Mouse (Mus musculus) kidney, embryonic 14.5 days (tissue): Measurements from ENCODE around the gene Zfp870. TPM values are rescaled to one million over a fixed set of nuclear protein-coding genes. Genes with fewer than 3 reads are reported as not detected.

ENCODE experiments used
- ATAC-seq: fragments of 200-750 bp; cut with Nextera tagmentation; 2 replicates; pipeline ENCODE4 v1.8.0; 2017; ENCODE audit warnings: moderate number of reproducible peaks, mild to moderate bottlenecking, moderate TSS enrichment, moderate library complexity; ENCODE audit not compliant: low FRiP score, low TSS enrichment
- H3K27ac ChIP-seq: fragments of 300-500 bp; sonication (generic); 2 replicates; pipeline ENCODE4 v1.5.1; 2014; ENCODE audit warnings: low read depth, mild to moderate bottlenecking, low read length, moderate library complexity, mixed read lengths
- H3K27me3 ChIP-seq: fragments of 300-500 bp; sonication (generic); 2 replicates; pipeline ENCODE4 v1.6.1; 2014; ENCODE audit warnings: mild to moderate bottlenecking, low read length; ENCODE audit not compliant: control insufficient read depth, insufficient read depth
- H3K36me3 ChIP-seq: fragments of 300-500 bp; sonication (generic); 2 replicates; pipeline ENCODE4 v1.6.1; 2014; ENCODE audit warnings: low read length, mixed read lengths; ENCODE audit not compliant: control insufficient read depth, insufficient read depth
- H3K4me1 ChIP-seq: fragments of 300-500 bp; sonication (generic); 2 replicates; pipeline ENCODE4 v1.6.1; 2014; ENCODE audit warnings: low read length, mixed read lengths; ENCODE audit not compliant: control insufficient read depth, insufficient read depth
- H3K4me2 ChIP-seq: fragments of 300-500 bp; sonication (generic); replicated peaks from 2 replicates; pipeline ENCODE4 v1.6.1; 2014; ENCODE audit warnings: low read depth, mild to moderate bottlenecking, low read length
- H3K4me3 ChIP-seq: fragments of 300-500 bp; sonication (generic); 2 replicates; pipeline ENCODE4 v1.5.1; 2014; ENCODE audit warnings: mild to moderate bottlenecking, low read length
- H3K9ac ChIP-seq: fragments of 300-500 bp; sonication (generic); 2 replicates; pipeline ENCODE4 v1.6.1; 2014; ENCODE audit warnings: low read depth, mild to moderate bottlenecking, low read length, moderate library complexity
- H3K9me3 ChIP-seq: fragments of 300-500 bp; sonication (generic); 2 replicates; pipeline ENCODE4 v1.6.1; 2016; ENCODE audit warnings: low read length; ENCODE audit not compliant: control insufficient read depth
- WGBS: fragments of 180-500 bp; shearing (Covaris S2); extraction: QIAGEN DNeasy Blood & Tissue Kit; methylation state at CpG from one replicate; pipeline ENCODE4 v1.1.7; 2014; 5-methylcytosine and 5-hydroxymethylcytosine counted together
- polyA plus RNA-seq: library from polyadenylated mRNA; unstranded; fragments of >200 nt; fragmentation: Nextera tagmentation; extraction: Ambion mirVana; gene quantifications from 2 replicates; pipeline ENCODE4 v1.2.1, GENCODE M21; 2014

The Zfp870 gene
- 5.8 and 8.9 TPM in 2 replicates for polyA plus RNA-seq

GRCm38 (mm10) chr17:32891239-32892180 lies at the start of gene Zfp870:
TSS of gene Zfp870 (minus strand) at chr17:32891642.
- Histone ChIP-seq H3K4me2 (peak within 1 kb of the TSS; percentile 66), H3K9ac (peak within 1 kb of the TSS; percentile 73), H3K9me3 (no peaks in the 10 kb centered on the region), H3K4me3 (peak within 1 kb of the TSS; percentile 65), H3K36me3 (no peaks in the 10 kb centered on the region), H3K27me3 (no peaks in the 10 kb centered on the region), H3K4me1 (peaks cover 6% of the 10 kb centered on the region; the same call in 1 of the 2 replicates), H3K27ac (peak within 1 kb of the TSS; percentile 71)
- WGBS, result 13% methylated on average over 33 of the region's 33 CpGs
- ATAC-seq, result peak; percentile 98

- H3K4me3 ChIP-seq, result no peak overlapping the region
- H3K27ac ChIP-seq, result no peak overlapping the region
- WGBS, result 80% methylated on average over 4 of the region's 4 CpGs
- ATAC-seq, result no peak
- H3K9me3 ChIP-seq, result no peaks in the 10 kb centered on the region
- no peaks in the 10 kb centered on the region for H3K27me3 ChIP-seq
- H3K4me2 ChIP-seq, result no peak overlapping the region
- no peak overlapping the region for H3K9ac ChIP-seq
- no peaks in the 10 kb centered on the region for H3K36me3 ChIP-seq
- H3K4me1 ChIP-seq, result no peaks in the 10 kb centered on the region
Measured at GRCm38 (mm10) chr17:32939831-32940230, 48.4 kb upstream of the Zfp870 start.

DNA sequence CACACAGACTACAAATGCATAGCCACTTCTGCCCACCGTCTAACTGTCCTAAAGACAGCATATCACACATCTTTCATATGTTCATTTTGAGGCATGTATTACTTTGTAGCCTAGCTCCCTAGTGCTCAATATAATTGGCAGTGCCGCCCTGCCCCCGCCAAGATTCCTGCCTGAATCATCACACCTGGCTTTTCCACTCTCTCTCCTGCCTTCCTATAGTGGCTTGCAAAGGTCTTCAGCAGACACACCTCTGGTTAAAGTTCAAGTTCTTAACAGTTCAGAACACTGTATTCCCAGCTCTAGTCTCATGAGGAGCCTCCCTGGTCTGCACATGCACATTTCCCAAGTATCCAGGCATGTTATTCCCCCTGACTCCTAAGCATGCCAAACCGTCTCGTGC lies 36.4 kb upstream of the Zfp870 start:
- Histone ChIP-seq H3K27ac (no peak overlapping the region), H3K9me3 (no peaks in the 10 kb centered on the region), H3K27me3 (no peaks in the 10 kb centered on the region), H3K4me2 (no peak overlapping the region), H3K4me1 (no peaks in the 10 kb centered on the region), H3K4me3 (no peak overlapping the region), H3K9ac (no peak overlapping the region), H3K36me3 (no peaks in the 10 kb centered on the region)
- 86% methylated on average over 5 of the region's 5 CpGs for WGBS
- no peak for ATAC-seq

GRCm38 (mm10) chr17:32924658-32925312 lies 33.3 kb upstream of the Zfp870 start:
- Histone ChIP-seq H3K4me2 (peak overlapping the region; percentile 54), H3K4me3 (peak overlapping the region; percentile 40), H3K27me3 (no peaks in the 10 kb centered on the region), H3K9ac (peak overlapping the region; percentile 53), H3K27ac (no peak overlapping the region), H3K9me3 (no peaks in the 10 kb centered on the region; the same call in 1 of the 2 replicates), H3K4me1 (no peaks in the 10 kb centered on the region), H3K36me3 (no peaks in the 10 kb centered on the region)
- peak; percentile 94 for ATAC-seq
- WGBS, result 15% methylated on average over 32 of the region's 32 CpGs

GRCm38 (mm10) chr17:32923681-32924080 lies 32.2 kb upstream of the Zfp870 start:
- no peaks in the 10 kb centered on the region; the same call in 1 of the 2 replicates for H3K9me3 ChIP-seq
- no peaks in the 10 kb centered on the region for H3K36me3 ChIP-seq
- H3K27ac ChIP-seq, result no peak overlapping the region
- ATAC-seq, result no peak
- H3K9ac ChIP-seq, result no peak overlapping the region
- no peak overlapping the region for H3K4me2 ChIP-seq
- no peaks in the 10 kb centered on the region for H3K4me1 ChIP-seq
- no peaks in the 10 kb centered on the region for H3K27me3 ChIP-seq
- WGBS, result 97% methylated on average over 1 of the region's 1 CpGs
- no peak overlapping the region for H3K4me3 ChIP-seq

- Histone ChIP-seq H3K9ac (no peak overlapping the region), H3K4me3 (no peak overlapping the region), H3K36me3 (no peaks in the 10 kb centered on the region), H3K9me3 (no peaks in the 10 kb centered on the region; the same call in 1 of the 2 replicates), H3K27ac (no peak overlapping the region), H3K27me3 (no peaks in the 10 kb centered on the region), H3K4me2 (no peak overlapping the region), H3K4me1 (no peaks in the 10 kb centered on the region)
- WGBS, result 64% methylated on average over 2 of the region's 2 CpGs
- no peak for ATAC-seq
Measured at GRCm38 (mm10) chr17:32919123-32919522, 27.7 kb upstream of the Zfp870 start.

GRCm38 (mm10) chr17:32917131-32917530 lies 25.7 kb upstream of the Zfp870 start, which contains the start of gene Cyp4f14:
TSS of gene Cyp4f14 (minus strand) at chr17:32917342.
- Histone ChIP-seq H3K4me1 (no peaks in the 10 kb centered on the region), H3K4me2 (no peak within 1 kb of the TSS), H3K27ac (no peak within 1 kb of the TSS), H3K4me3 (no peak within 1 kb of the TSS), H3K9ac (no peak within 1 kb of the TSS), H3K9me3 (no peaks in the 10 kb centered on the region; the same call in 1 of the 2 replicates), H3K36me3 (no peaks in the 10 kb centered on the region), H3K27me3 (no peaks in the 10 kb centered on the region)
- ATAC-seq, result no peak
- 57% methylated on average over 2 of the region's 2 CpGs for WGBS

DNA sequence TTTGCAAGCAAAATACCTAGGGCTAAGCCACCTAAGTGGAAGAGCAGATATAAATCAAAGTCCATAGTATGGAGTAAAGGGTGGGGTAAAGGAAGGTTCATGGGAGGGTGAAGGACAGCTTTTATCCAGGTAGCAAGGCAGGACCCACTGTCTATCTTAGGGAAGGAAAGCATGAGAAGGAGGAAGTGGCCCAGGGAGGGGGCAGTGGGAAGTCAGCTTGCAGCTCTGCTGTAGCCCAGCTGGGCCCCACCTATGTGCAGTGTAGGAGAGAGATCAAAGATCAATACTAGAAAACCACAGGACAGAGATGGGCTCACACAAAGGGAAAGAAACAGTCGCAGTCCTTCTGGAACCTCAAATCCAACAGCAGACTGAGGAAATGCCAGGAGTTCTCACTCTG lies 24.6 kb upstream of the Zfp870 start:
- ATAC-seq, result no peak
- H3K4me2 ChIP-seq, result no peak overlapping the region
- H3K4me1 ChIP-seq, result no peaks in the 10 kb centered on the region
- no peak overlapping the region for H3K4me3 ChIP-seq
- no peaks in the 10 kb centered on the region for H3K36me3 ChIP-seq
- no peak overlapping the region for H3K9ac ChIP-seq
- H3K27me3 ChIP-seq, result no peaks in the 10 kb centered on the region
- no peak overlapping the region for H3K27ac ChIP-seq
- 68% methylated on average over 1 of the region's 1 CpGs for WGBS
- H3K9me3 ChIP-seq, result no peaks in the 10 kb centered on the region; the same call in 1 of the 2 replicates

GRCm38 (mm10) chr17:32906172-32906571 lies 14.7 kb upstream of the Zfp870 start:
- Histone ChIP-seq H3K36me3 (no peaks in the 10 kb centered on the region), H3K4me2 (no peak overlapping the region), H3K27me3 (no peaks in the 10 kb centered on the region), H3K9me3 (no peaks in the 10 kb centered on the region), H3K4me3 (no peak overlapping the region), H3K9ac (no peak overlapping the region), H3K4me1 (no peaks in the 10 kb centered on the region), H3K27ac (no peak overlapping the region)
- ATAC-seq, result no peak
- WGBS, result 81% methylated on average over 10 of the region's 10 CpGs
